ENCODE assay signal across 12 mouse cellular contexts in the genomic region with DNA sequence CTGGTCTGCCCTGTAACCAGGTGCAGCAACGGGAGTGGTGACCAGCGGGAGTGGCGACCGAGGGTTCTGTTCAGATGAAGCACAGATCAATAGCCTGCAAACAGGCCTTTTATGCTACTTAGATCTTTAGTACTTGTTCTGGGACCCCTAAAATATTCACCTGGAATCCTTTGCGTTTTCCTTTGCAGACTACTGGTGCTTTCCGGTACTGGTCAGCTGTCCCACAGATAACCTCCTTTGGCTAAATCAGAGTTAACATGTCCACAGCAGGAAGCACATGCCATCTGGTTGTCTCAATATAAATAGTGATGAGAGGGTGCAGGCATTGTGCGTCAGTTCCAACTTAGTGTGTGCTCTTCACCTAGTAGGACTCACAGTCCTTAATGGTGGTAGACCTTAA. TPM values are rescaled to one million over a fixed set of nuclear protein-coding genes. Genes with fewer than 3 reads are reported as not detected.
"Had no signal": no experiment of that assay in that cellular context is flagged by ENCODE, and none has a peak within 500 bp of the region (broad histone marks: within the 10 kb centered on the region; RNA-seq: fewer than 3 reads in every experiment).

No protein-coding gene starts in this region.

- DNase-seq: kidney, postnatal 4 days; lung, adult 2 months; lung, postnatal 36 days; midbrain, embryonic 14.5 days; right cerebral cortex, adult 18-20 months; right cerebral cortex, postnatal 25 days; thymus, adult 2 months; thymus, postnatal 25 days had no signal

RNA-seq across cellular contexts. Expression of a gene that starts 53.3 kb away (rescaled TPM):
- total RNA-seq: layer of hippocampus, adult 8-10 months; layer of hippocampus, postnatal 14 days; left cerebral cortex, postnatal 10 days; megakaryocyte, adult 5-6 weeks had no signal
